Mouse (Mus musculus) bone marrow macrophage, adult 2 months (primary cell): Measurements from ENCODE around the gene Imp4.

ENCODE experiments used
- CTCF ChIP-seq: IDR thresholded peaks from 2 replicates; pipeline ENCODE4 v1.5.1; 2012; ENCODE audit warnings: low read depth, mild to moderate bottlenecking, low read length, moderate library complexity
- POLR2A ChIP-seq: IDR thresholded peaks from 2 replicates; pipeline ENCODE4 v1.6.1; 2012; ENCODE audit warnings: mild to moderate bottlenecking, low read depth, low read length, borderline replicate concordance

- no peak for TF ChIP-seq POLR2A
- TF ChIP-seq CTCF, result no peak
Observed at GRCm38 (mm10) chr1:34428466-34428865, 11.2 kb upstream of the Imp4 start.
